Mouse (Mus musculus): ENCODE data around the gene Cdkn1c.

The Cdkn1c gene

DNA sequence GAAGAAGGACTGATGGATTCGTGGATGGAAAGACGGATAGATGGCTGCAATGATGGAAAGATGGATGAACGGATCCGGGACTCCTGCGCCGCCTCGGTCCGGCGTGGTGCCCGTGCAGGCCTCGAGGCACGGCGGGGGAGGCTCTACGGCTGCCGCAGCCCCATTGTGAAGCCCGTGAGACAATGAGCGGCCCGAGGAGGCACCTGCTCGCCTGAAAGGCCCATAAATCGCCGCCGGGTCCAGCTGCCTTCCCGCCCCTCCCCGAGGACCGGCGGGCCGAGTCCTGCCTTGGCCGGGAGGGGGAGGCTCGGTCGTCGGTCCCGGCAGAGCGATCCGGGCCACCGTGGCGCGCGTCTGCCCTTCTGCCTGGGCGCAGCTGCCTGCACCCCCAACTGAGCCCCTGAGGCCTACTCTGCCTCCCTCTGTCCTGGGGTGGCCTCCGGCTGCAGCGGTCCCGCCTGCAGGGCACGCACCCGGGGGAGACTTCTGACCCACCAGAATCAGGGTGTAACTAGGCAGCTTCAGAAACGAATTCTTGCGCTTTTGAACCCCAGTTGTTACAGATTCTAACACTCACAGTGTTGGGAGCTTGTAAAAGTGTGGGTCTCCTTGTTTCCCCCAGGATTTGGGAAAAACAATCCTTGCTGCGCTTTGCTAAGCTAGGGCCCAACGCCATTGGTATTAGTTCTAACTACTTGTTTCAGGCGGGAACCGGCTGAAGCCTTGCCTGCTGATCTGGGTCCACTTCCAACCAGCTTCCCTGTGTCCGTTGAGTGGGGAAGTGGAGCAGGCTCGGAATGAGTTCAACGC lies 15.0 kb downstream of the Cdkn1c start:
- in situ Hi-C loops (cut with MboI; ENCODE audit: low pct_unique_long_range_greater_than_20kb in 1 of 2, low sequenced_read_pairs in 2 of 2, unreplicated experiment in 1 of 2), result loop anchor here in 1 of 2 experiments (25.0 kb wide), 1 partner anchor 559 kb away; no protein-coding TSS in a partner anchor

DNA sequence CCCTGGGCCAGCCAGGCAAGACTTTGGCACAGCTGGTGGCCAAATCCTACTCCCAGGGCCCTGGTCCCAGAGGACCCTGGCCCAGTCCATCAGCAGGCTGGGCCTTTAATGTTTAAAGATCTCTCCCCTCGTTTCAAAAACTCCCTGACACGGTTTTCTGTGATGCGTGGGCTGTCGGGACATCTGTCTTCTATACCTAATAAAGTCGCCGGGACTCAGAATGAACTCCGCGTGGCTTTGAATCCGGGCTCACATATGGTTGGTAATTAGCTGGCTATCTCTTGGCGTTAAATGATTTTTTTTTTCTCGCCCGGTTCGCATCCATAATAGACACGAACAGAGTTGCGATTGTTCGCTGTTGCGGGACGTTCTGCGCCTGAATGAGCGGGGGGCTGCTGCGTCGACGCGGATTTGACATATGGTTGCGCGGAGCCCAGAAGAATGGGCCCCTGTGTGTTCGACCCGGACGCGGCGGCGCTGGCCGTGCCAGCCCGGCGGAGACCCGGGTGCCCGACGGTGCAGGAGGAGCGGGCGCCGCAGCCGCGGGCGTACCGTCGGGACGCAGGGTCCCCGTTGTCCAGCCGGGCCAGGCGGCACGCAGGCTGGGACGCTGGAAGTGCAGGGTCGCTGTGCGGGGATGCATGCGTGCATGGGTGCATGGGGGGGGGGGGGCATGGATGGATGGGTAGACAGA lies 15.7 kb downstream of the Cdkn1c start:
- in situ Hi-C loops (cut with MboI; ENCODE audit: low pct_unique_long_range_greater_than_20kb in 1 of 2, low sequenced_read_pairs in 2 of 2, unreplicated experiment in 1 of 2), result loop anchor here in 1 of 2 experiments (25.0 kb wide), 1 partner anchor 558 kb away; no protein-coding TSS in a partner anchor

DNA sequence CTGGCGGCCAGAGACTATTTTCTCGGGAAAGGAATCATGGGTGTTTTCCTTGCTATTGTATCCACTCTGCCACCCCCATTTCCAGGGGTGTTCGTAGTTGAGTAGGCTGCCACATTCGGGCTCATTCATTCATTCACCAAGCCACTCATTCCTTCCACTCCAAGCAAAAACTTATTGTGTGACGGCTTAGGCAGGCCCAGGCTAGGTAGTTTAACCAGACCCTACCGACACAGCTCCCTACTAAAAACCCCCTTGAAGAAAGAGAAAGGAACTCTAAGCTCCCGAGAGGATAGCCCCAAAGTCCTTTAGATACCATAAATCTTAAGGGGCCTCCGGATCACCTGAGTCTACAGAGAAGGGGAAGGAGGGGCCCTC lies 16.3 kb downstream of the Cdkn1c start:
- in situ Hi-C loops (cut with MboI; ENCODE audit: low pct_unique_long_range_greater_than_20kb in 1 of 2, low sequenced_read_pairs in 2 of 2, unreplicated experiment in 1 of 2), result loop anchor here in 1 of 2 experiments (25.0 kb wide), 1 partner anchor 557 kb away; no protein-coding TSS in a partner anchor

DNA sequence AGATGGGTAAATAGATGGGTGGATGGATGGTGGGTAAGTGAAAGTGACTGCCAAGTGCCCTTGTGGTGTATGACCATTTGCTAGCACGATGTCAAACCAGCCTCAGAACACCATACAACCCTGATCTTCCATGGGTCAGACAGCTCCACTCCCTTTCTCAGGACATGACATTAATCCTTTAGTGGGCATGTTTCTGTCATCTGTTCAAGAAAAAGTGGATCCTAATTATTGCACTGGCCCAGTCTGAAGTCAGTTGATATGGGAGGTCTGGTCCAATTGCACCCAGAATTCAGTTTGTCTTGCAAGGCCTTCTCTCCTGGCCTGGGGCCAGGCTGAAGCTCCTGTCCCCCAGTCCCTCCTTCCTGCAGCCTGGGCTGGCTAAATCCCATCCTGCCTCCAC lies 21.9 kb downstream of the Cdkn1c start:
- in situ Hi-C loops (cut with MboI; ENCODE audit: low pct_unique_long_range_greater_than_20kb in 1 of 2, low sequenced_read_pairs in 2 of 2, unreplicated experiment in 1 of 2), result loop anchor here in 1 of 2 experiments (25.0 kb wide), 1 partner anchor 552 kb away; no protein-coding TSS in a partner anchor

DNA sequence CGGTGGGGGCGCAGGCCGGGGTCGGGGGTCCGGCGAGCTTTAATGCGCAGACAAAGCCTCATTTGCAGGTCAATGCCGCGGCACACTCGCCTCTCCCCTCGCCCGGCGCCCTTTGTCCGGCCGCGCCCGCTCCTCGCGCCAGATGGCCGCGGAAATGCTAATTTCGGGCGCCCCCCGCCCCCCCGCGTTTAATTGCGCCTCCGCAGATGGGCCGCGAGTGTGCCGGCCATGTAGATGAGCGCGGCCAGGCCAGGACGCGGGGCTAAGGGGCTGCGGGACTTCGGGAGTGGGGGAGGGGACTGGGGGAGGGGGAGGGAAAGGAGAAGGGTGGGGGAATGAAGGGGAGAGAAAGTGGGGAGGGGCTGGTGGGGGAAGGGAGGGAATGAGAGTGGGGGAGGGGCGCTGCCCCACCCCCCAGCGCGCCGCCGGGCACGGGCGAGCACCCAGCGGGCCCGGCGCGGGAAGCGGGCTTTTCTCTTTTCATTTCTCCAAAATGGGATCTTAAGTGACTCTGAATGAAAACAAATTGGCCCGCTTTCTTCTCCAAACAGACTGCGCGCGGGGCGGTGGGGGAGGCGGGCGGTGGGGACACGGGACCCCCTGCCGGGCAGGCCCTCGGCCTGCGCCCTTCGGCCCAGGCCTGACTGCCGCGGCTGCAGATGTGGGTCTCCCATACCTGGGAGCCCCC lies 22.8 kb downstream of the Cdkn1c start:
- in situ Hi-C loops (cut with MboI; ENCODE audit: low pct_unique_long_range_greater_than_20kb in 1 of 2, low sequenced_read_pairs in 2 of 2, unreplicated experiment in 1 of 2), result loop anchor here in 1 of 2 experiments (25.0 kb wide), 1 partner anchor 551 kb away; no protein-coding TSS in a partner anchor

DNA sequence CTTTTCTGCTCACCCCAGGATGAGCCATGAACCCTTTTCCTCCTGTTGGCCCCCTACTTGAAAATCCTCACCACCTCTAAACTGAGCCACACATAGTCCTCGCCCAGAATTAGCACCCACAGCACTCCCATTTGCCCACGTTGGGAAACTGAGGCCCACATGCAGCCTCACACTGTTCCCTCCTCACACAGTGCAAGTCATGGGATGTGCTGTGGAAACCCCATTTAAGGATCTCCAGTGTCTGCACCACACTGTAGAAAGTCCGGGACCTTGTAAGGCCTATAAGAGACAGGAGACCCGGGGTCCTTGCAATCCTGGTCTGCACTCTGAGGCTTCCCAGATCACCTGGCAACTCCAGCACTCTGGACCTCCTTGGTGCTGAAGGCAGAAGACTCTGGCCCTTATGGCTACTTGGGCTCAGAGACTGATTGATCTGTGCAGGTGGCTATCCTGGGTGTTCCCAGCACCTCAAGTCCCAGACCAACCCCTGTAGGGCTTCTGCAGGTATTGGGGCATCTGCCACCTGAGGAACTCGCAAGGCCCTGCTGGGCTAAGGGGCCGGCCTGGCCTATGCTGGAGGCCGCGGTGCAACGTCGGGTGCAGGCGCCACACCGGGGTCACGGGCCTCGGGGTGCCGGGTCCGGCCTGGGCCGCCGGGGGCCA lies 23.5 kb downstream of the Cdkn1c start:
- in situ Hi-C loops (cut with MboI; ENCODE audit: low pct_unique_long_range_greater_than_20kb in 1 of 2, low sequenced_read_pairs in 2 of 2, unreplicated experiment in 1 of 2), result loop anchor here in 1 of 2 experiments (25.0 kb wide), 1 partner anchor 550 kb away; no protein-coding TSS in a partner anchor

DNA sequence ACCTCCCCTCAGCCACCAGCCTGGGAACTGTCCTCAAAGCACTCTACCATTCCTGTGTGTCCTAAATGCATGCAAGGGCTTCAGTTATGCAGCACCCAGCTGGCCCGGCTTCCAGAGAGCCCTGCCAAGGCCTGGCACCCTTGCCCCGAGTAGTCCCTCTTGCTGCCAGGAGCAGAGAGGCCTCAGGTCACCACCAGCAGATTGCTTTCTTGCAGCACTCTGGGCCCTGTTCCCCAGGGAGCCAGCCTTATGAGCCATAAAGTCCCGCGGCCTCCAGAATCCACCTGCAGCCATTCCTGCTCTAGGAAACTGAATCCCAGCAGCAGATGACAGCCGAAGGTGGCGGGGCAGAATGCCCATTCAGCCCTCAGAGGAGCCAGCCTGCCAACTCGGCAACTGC lies 27.5 kb downstream of the Cdkn1c start:
- in situ Hi-C loops (cut with MboI; ENCODE audit: low pct_unique_long_range_greater_than_20kb in 1 of 2, low sequenced_read_pairs in 2 of 2, unreplicated experiment in 1 of 2), result loop anchor here in 1 of 2 experiments (25.0 kb wide), 1 partner anchor 546 kb away; no protein-coding TSS in a partner anchor

DNA sequence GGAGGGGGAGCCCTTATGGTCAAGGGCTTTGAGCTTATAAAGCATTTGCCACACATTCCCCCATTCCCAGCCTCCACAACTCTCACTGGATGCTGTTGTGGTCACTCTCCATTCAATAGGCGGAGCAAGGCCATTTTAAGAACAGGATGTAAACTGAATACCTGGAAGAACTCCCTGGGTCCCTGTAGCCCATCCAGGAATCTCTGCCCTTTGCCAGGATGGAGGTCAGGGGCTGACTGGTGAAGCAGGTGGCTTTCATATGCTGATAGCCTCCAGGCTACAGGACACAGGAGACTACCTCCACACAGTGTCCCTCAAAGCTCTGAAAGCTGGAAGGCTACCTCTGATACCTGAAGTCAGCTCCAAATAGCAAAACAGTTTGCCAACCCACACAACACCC lies 28.2 kb downstream of the Cdkn1c start:
- in situ Hi-C loops (cut with MboI; ENCODE audit: low pct_unique_long_range_greater_than_20kb in 1 of 2, low sequenced_read_pairs in 2 of 2, unreplicated experiment in 1 of 2), result loop anchor here in 1 of 2 experiments (25.0 kb wide), 1 partner anchor 545 kb away; no protein-coding TSS in a partner anchor

DNA sequence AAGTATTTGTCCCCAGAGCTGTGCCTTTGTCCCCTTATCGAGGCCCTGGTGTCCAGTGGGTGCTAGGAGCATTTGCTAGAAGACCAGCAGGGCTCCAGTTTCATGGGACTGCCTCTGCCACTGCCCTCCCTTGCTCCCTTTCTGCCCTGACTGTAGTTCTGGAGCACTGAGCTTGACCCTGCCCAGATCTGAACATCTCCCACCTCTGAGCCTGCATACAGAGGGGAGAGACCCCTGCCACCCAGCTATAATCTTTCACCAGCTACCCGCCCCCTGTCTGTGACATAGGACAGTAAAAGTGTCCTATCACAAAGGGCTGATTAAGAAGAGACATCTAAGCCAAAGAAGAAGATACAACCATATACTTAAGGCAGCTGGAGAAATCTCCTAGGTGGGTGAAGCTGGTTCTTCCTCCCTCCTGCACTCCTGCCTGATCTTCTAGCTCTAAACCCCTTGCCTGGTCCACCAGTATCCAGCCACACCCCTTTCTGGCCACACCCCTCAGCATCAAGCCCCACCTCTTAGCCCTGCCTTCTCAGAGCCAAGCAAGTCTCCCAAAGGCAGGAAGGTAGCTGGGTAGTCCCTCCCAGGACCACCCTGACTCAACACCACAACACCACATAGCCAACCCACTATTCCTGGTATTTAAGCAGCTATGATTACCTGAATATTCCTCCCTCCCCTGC lies 31.9 kb downstream of the Cdkn1c start:
- in situ Hi-C loops (cut with MboI; ENCODE audit: low pct_unique_long_range_greater_than_20kb in 1 of 2, low sequenced_read_pairs in 2 of 2, unreplicated experiment in 1 of 2), result loop anchor here in 1 of 2 experiments (25.0 kb wide), 1 partner anchor 542 kb away; no protein-coding TSS in a partner anchor

DNA sequence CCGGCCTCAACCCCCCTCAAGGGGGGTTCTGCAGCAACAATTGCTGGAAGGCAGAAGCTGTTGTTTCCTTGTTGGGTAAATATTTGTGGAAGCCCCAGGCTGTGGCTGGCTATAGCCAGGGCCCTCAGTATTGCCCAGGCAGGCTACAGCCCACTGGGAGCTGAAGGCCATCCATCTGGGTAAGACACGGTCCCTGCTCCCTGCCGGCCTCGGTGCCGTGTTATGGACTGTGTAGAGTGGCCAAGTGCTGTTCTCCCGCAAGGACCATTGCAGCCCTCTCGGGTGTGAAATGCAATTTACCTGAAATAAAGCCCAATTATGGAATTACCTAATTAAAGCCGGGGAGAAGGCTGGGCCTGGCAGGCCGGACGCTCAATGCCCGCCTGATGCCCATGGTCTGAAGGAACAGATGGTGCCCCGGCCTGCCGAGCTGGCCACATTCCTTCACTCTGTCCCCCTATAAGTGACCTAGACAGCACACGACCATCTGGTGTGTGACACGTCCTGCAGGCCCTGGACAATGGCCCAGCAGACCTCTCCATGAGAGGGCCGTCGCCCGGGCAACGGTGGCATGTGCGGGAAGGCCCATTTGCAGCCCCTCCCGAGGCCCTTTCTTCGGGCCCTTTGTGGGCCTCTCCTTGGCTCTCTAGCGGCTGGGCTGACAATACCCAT lies 32.6 kb downstream of the Cdkn1c start:
- in situ Hi-C loops (cut with MboI; ENCODE audit: low pct_unique_long_range_greater_than_20kb in 1 of 2, low sequenced_read_pairs in 2 of 2, unreplicated experiment in 1 of 2), result loop anchor here in 1 of 2 experiments (25.0 kb wide), 1 partner anchor 541 kb away; no protein-coding TSS in a partner anchor

DNA sequence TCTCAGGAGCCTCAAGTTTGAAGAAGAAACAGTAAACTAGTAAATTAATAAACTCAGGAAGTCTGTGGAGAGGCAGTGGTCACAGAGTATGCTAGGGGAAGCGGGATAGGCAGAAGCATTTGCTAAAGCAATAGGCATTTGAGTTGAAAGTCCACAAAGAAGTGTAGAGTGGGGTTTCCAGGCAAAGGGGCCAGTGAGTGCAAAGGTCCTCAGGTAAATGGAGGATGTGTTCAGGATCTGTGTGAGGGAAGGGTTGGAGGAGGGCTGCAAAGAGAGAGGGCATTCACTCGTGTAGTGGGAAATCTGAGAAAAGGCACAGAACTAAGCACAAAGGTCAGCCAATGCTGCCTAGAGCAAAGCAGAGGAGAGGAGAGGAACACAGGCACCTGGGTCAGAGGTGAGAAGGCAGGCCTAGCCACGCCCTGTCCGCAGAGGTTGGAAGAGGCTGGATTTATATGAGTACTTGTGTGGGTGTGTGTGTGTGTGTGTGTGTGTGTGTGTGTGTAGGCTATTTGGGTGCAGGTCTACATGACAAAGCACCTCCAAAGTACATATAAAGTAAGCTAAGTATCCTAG lies 41.2 kb downstream of the Cdkn1c start:
- in situ Hi-C loops (cut with MboI; ENCODE audit: low pct_unique_long_range_greater_than_20kb in 1 of 2, low sequenced_read_pairs in 2 of 2, unreplicated experiment in 1 of 2), result no loop called here

DNA sequence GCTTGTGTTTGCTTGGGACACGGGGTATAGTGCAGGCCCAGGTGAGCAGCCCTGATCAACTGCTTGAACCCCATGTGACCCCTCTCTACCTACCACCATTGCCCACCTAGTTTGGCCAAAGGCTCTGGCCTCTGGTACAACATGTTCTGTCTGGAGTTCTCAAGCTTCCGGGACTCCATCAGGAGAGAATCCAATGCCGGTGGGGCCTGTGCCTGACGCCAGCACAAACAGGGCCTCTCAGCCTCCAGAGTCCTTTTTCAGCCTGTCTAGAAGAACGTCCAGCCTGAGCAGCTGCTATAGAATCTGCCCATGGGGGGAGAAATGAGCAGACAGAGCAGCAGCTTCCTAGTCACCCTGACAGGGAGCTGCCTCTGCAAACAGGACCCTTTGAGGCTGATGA lies 43.0 kb downstream of the Cdkn1c start:
- in situ Hi-C loops (cut with MboI; ENCODE audit: low pct_unique_long_range_greater_than_20kb in 1 of 2, low sequenced_read_pairs in 2 of 2, unreplicated experiment in 1 of 2), result no loop called here

DNA sequence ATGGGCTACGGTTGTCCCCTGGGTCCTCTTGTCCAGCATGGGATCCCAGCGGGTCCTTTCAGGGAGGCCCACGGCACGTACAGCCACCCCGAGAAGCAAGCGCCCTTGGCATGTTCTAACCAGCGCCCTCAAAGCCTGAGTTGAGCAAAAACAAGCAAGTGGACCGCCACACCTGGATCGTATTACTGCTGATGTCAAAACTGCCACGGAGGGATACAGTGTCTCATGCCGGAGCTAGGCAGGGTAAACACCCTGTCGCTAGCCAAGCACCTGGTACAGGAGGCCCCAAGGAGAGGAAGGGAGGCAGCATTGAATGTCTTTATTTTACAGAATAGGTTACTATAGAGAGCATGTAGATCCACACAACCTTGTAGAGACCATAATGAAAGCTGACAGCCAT lies 44.4 kb downstream of the Cdkn1c start:
- in situ Hi-C loops (cut with MboI; ENCODE audit: low pct_unique_long_range_greater_than_20kb in 1 of 2, low sequenced_read_pairs in 2 of 2, unreplicated experiment in 1 of 2), result no loop called here

DNA sequence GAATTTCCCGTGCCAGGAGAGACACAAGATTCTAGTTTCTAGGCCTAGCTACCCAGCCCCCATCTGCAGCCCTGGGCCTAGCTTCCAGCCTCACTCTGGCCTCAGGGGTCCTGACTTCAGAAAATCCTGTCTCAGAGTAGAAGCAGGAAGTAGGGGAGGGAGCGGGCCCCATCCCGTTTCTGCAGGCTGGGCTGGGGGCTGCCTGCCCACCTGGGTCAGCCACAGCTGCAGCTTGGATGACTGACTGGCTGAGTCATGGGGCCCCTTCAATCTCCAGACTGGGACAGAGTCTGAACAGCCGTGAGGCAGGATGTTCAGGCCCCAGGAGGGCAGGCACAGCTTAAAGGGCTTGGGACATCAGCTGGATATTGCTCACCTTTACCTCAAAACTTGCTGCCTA lies 45.8 kb downstream of the Cdkn1c start:
- in situ Hi-C loops (cut with MboI; ENCODE audit: low pct_unique_long_range_greater_than_20kb in 1 of 2, low sequenced_read_pairs in 2 of 2, unreplicated experiment in 1 of 2), result no loop called here

DNA sequence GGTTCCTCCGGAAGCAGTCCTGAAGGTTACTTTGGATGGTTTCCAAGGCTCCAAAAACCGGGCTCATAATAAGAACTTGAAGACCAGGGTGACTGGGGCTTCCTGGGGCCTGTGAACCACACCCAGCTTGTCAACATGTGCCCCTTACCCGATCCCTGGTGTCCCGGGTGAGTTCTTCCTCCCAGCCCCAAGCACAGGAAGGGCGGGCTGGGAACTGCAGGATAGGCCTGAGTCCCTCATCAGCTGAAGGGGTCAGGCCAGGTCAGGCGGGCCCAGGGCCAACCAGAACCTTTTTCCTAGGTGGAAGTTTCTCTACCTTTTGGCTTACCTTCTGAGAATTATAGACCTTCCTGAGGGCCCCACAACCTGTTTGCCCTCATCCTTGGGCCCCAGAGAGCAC lies 48.2 kb downstream of the Cdkn1c start:
- in situ Hi-C loops (cut with MboI; ENCODE audit: low pct_unique_long_range_greater_than_20kb in 1 of 2, low sequenced_read_pairs in 2 of 2, unreplicated experiment in 1 of 2), result no loop called here

DNA sequence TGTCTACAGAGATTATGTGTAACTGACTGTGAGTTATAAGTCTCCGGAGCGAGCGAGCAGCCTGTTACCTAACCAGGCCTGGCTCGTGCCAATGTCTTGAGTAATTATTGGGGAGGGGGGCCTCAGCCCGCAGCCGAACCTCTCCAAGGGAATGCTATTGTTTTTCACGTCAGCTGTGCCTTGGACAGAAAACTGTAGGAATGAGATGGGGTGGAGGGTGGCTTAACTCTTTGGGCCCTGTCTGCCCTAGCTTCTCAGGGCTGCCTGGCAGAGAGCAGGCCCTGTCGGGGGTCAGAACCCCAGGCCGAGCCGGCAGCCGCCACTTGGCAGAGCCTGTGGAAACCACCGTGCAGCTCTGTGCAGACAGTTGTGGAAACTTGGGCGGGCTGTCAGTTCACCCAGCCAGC lies 52.2 kb downstream of the Cdkn1c start:
- in situ Hi-C loops (cut with MboI; ENCODE audit: low pct_unique_long_range_greater_than_20kb in 1 of 2, low sequenced_read_pairs in 2 of 2, unreplicated experiment in 1 of 2), result no loop called here

Data from mouse embryonic stem cell (cell line).